Mouse (Mus musculus): ENCODE results near the gene Fer.
"Not testable (repeated sequence)": the region's sequence is repeated elsewhere in the genome, so short reads cannot be mapped to it uniquely, and the experiment has no call there.

Fer gene

DNA sequence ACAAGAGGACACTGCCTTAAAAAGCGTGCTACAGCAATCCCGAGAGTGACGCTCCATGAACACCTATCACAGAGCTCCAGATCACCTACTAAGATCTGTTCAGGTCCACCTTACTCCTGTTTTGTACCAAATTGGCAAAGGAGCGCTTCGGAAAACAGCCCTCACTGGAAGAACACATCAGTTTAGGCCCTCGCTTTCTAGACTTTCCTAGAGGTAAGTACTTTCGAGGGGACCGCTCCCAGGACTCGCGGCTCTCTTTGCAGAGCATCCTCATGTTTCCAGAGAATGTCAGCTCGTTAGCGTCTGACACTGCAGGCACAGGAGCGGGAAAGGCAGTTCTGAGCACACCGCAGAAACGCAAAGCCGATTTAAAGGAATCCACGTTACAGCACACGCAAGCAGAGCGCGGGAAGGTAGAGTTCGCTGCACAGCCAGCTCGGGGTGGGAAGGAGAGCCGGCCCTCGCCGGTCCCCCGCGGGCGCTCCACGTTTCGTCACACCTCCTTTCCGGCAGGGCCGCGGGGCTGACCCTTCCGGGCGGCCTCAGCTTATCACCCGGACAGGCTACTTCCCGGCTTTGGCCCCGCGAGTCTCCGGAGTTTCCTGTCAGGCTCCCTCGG is at the start of gene Fer:
TSS of gene Fer (plus strand) at position 51 of the 619 bp plus-strand sequence.
- no peak for DNase-seq

DNA sequence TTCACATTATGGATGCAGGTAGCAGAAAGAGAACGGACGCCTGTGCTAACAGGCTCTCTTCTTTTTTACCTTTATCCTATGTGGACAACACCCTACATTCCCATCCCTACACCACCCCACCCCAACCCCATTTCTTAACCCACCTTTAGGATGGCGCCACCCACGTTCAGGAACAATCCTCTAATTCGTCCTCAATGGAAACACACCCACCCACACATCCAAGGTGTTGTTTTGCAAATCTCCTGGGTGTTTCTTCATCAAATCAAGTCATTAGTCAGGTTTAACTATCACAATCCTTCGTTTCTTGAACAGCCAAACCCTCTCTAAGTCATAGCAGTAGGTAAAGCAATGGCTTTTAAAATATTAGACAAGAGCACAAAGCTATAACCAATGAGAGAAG is 49.3 kb upstream of the Fer start:
- DNase-seq: no peak

DNA sequence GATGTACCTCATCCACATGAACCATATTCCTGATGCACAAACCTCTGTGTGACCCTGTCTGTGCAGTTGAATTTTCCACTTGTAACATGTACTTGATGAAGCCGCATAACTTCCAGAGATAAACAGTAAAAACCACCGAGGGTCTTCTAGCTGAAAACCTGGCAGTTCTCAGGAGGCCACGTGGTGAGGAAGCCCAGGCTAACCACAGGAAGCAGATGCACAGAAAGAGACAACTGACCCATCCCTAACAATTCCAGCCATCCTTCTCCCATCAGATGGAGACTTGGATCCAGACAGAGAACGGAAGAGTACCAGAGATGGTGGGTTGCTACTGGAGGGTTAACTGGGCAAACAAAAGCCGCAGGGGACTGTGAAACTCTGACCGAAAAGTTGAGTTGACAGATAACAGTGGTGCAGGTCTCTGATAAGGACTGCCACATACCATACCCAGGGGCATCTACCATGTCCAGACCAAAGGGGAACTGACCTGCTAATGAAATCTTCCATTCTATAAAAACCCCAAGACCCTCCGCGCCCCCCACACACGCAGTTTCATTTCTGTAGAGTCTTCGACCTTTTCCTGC is 44.3 kb upstream of the Fer start:
- DNase-seq: no peak

DNA sequence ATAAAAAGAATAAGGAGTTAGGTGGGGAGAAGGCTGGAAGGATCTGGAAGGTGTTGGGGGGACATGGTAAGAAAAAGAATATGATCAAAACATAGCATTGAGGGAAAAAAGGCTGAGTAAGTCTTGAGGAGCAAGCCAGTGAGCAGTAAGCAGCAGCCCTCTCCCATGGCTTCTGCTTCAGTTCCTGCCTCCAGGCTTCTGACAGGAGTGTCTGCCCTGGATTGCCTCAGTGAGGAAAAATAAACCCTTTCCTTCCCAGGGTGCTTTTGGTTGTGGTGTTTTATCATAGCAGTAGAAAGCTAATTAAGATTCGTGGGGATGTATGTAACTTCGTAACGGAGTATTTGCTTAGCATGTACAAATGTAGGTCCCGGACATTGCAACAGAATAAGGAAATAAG is 38.7 kb upstream of the Fer start:
- no peak for DNase-seq

DNA sequence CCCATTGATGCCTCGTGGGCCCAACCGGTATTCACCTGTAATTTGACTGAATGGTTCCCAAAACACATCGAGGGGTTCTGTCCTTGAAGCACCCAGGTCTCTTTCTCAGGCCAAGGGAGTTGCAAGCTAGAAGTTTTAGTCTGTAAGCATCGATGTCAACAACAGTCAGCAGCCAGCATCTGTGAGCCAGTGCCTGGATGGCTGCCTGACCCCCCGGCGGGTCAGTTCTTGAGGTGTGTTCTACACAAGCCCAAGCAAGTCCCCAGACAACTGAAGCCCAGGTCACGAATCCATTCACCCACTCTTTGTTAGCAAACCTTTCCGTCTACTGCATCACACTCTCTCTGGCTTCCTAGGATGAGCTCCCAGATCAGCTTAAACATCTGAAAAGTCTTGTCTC is 36.7 kb upstream of the Fer start:
- no peak for DNase-seq

- no peak for DNase-seq
Observed at GRCm38 (mm10) chr17:63826767-63827166, 36.1 kb upstream of the Fer start.

GRCm38 (mm10) chr17:63828561-63829332 is 34.1 kb upstream of the Fer start:
- no peak for DNase-seq

- DNase-seq: no peak
Observed at GRCm38 (mm10) chr17:63831550-63831949, 31.3 kb upstream of the Fer start.

DNA sequence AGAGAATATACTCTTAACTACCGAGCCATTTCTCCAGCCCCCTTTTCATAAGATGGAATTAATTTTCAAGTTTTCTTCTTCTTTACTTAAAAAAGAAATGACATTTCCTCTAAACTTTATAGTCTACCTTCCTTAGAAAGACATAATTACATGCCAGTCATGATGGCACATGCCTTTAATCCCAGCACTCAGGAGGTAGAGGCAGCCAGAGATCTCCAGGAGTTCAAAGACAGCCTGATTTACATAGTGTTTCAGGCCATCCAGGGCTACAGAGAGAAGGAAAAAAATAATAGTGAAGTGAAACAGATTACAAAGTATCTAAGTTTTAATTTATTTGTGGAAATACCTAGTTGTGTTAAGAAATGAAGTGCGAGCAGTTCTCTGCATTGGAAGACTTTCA is 26.6 kb upstream of the Fer start:
- DNase-seq: no peak

DNA sequence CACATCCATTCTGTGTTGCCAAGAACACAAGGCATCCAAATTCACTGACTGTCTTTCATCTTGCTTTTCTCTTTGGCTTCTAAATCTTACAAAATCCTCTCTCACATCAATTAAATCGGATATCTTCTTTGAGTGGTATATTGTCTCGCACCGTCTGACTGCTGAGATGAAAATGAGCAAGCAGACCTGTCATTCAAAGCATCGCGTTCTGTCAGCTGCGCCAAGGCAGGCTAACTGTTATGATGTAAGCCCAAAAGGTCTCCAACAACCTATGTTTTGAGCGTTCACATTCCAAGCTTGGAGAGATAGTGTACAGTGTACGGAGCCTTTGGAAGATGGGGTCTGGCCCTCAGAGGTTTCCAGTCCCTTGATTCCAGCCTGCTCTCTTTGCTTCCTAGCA is 26.2 kb upstream of the Fer start:
- DNase-seq: no peak

- no peak for DNase-seq
Observed at GRCm38 (mm10) chr17:63838144-63838543, 24.7 kb upstream of the Fer start.

DNA sequence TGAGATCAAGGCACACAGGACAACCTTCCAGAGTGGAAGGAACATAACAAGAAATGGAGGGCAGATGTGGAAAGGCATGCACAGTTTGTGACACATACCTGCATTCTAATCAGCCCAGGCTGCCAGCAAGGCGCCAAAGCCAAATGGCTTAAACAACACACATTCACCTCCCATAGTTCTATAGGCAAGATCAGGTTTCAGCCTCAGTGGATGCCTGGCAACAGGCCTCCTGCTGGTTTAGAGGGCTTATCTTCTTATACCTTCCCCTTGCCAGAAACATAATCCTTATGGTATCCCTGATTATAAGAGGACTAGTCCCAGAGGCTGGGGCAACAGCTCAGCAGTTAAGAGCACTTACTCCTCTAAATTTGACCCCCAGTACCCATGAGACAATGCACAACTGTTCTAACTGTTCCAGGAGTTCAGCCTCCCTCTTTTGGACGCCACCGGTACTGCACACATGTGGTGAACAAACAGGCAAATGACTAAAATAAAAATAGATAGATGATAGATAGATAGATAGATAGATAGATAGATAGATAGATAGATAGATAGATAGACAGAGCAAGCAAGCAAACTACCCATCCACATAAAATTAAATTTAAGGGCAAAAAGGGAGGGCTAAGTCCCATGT is 23.1 kb upstream of the Fer start:
- DNase-seq: no peak

GRCm38 (mm10) chr17:63842226-63842625 is 20.6 kb upstream of the Fer start:
- no peak for DNase-seq

- no peak for DNase-seq
Observed at GRCm38 (mm10) chr17:63844936-63845335, 17.9 kb upstream of the Fer start.

DNA sequence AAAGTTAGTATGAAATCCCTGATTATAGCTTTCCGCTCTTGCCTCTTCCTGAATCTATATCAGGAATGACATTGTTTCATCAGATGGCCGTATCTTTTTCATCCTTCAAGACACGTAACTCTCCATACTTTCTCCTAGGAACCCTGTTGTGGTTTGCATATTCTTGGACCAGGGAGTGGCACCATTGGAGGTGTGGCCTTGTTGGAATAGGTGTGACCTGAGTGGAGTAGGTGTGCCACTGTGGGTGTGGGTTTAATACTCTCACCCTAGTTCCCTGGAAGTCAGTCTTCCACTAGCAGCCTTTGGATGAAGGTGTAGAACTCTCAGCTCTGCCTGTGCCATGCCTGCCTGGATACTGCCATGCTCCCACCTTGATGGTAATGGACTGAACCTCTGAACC is 17.1 kb upstream of the Fer start:
- not testable (repeated sequence) for DNase-seq

- DNase-seq: no peak
Observed at GRCm38 (mm10) chr17:63849151-63849550, 13.7 kb upstream of the Fer start.

DNA sequence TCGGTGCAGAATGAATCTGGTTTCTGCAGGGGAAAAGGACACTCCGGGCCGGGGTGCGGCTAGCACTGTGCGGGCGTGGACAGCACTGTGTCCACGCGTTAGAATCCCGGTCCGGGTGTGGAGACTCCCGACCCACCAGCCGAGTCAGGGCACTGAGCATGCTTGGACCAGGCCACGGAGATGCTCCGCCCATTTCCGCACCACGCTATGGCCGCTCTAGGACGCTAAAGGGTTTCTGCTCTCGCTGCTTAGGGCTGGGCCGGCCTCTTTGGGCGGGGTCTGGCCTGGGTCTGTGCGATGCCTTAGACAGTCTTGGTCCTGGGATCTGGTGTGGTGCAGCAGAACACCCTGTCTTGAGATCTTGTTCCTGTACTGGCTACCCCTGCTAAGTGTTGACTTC is 13.3 kb upstream of the Fer start:
- DNase-seq: peak; percentile 90

DNA sequence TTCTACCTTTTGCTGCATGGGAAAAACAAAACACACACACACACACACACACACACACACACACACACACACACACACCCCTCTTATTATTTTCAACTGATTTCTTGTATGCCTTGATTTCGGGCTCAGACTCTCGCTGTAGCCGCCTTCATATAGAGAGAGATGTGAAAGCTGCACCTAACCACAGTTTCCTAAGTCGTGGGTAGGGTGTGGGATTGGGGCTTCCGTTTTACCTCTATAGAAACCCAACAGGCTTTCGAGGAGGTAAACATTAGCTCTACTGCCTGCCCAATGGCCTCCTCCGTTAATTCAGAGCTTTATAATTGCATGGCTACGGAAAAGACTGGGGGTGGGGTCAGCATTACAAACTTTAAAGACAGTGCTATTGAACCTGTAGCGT is 12.8 kb upstream of the Fer start:
- no peak for DNase-seq

GRCm38 (mm10) chr17:63857023-63857544 is 5.8 kb upstream of the Fer start:
- no peak for DNase-seq

DNA sequence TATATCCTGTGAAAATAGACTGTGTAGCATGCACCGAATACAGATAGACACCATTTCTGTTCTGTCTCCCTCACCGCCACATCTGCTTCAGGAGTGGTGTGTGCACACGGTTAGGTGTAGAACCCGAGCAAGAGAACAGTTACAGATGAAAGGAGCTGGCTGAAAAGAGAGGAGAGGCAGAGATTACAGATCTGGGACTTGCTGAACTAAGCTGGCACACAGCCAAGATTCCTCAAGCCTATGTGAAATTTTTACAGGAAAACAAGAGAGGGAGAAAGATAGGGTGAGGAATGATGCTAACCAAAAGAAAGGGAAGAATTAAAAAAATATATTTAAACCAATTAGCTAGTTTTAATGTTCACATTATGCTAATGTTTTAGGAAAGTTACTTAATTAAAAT is 1.9 kb upstream of the Fer start:
- DNase-seq: no peak

DNA sequence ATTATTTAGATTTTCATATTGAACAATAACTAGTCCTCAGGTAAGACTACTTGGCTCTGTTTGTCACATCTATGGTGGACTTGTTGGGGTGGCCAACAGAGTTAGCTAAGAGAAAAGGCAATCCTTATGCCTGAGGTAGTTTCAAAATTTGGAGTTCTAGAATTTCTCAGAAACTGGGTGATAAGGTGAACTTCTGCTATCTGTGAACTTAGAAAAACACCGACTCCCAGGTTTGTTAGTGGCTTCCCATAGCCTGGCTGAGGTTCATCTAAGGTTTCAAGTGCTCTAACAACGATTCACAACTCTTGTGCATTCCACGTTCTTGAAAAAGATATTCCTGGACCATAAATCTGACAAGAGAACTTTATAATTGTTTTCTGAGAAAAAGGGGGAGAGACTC is 463 bp upstream of the Fer start:
- DNase-seq: no peak

GRCm38 (mm10) chr17:63863647-63864149 is 836 bp downstream of the Fer start, which contains the start of gene A930002H24Rik:
TSS of gene A930002H24Rik (minus strand) at chr17:63863791.
- DNase-seq: peak; percentile 99

GRCm38 (mm10) chr17:63864171-63864571 is 1.3 kb downstream of the Fer start:
- no peak for DNase-seq
